Mouse (Mus musculus): ENCODE data around the gene Izumo3. TPM values are rescaled to one million over a fixed set of nuclear protein-coding genes. Genes with fewer than 3 reads are reported as not detected.
"Not testable (repeated sequence)": the region's sequence is repeated elsewhere in the genome, so short reads cannot be mapped to it uniquely, and the experiment has no call there.

The Izumo3 gene
- total RNA-seq (2021), result not detected
- long read RNA-seq, experiment 1, result 0 reads
- long read RNA-seq, experiment 2, result 0 reads

GRCm38 (mm10) chr4:92147134-92147533 lies at the start of gene Izumo3:
Gene Izumo3, minus strand, starts transcription at chr4:92147234.
- no peak for DNase-seq (ENCODE audit: low spot score in 2 of 2)

GRCm38 (mm10) chr4:92191649-92192048 lies 44.6 kb upstream of the Izumo3 start, which contains the start of gene Gm12666:
Gene Gm12666, minus strand, starts transcription at chr4:92191749.
- DNase-seq (ENCODE audit: low spot score in 2 of 2), result not testable (repeated sequence)

- DNase-seq (ENCODE audit: low spot score in 2 of 2), result no peak
Measured at GRCm38 (mm10) chr4:92152646-92153045, 5.6 kb upstream of the Izumo3 start.

- DNase-seq (ENCODE audit: low spot score in 2 of 2), result no peak
Measured at GRCm38 (mm10) chr4:92111390-92111988, 35.5 kb downstream of the Izumo3 start.

- no peak for DNase-seq (ENCODE audit: low spot score in 2 of 2)
Measured at GRCm38 (mm10) chr4:92097386-92097785, 49.6 kb downstream of the Izumo3 start.

GRCm38 (mm10) chr4:92095951-92096350 lies 51.1 kb downstream of the Izumo3 start:
- no peak for DNase-seq (ENCODE audit: low spot score in 2 of 2)

Other genes with a start within 250 kb of the Izumo3 start
- 1 to 10 TPM in 1 of 2 experiments, not detected in 1; 1.0 TPM for gene Gm12666, start 44.5 kb upstream of the Izumo3 start, total RNA-seq (2021)